Mouse (Mus musculus) thymus, postnatal 4 days (tissue): ENCODE measurements at regions not wholly inside any gene's neighbourhood (a gene's known extent, or its start where the extent isn't known, plus 50 kb on each side); places are given as distances from the start of the nearest gene placed in this dataset.

ENCODE experiments used
- DNase-seq: peaks from one replicate; pipeline ENCODE4 v3.0.0; 2021

- DNase-seq, result peak; percentile 65
Observed at GRCm38 (mm10) chr9:115624721-115625496, 284.3 kb upstream of the Gadl1 start.

- no peak for DNase-seq
Observed at GRCm38 (mm10) chr9:115627551-115627950, 281.7 kb upstream of the Gadl1 start.

- DNase-seq, result no peak
Observed at GRCm38 (mm10) chr9:115637114-115637513, 272.1 kb upstream of the Gadl1 start.

GRCm38 (mm10) chr9:115640781-115641180, 268.5 kb upstream of the Gadl1 start:
- DNase-seq, result peak; percentile 44

- DNase-seq, result no peak
Observed at GRCm38 (mm10) chr9:115642032-115642431, 267.2 kb upstream of the Gadl1 start.

- DNase-seq, result no peak
Observed at GRCm38 (mm10) chr9:115644953-115645352, 264.3 kb upstream of the Gadl1 start.

GRCm38 (mm10) chr9:115646226-115646625, 263.0 kb upstream of the Gadl1 start:
- no peak for DNase-seq

- no peak for DNase-seq
Observed at GRCm38 (mm10) chr9:115651708-115652107, 257.5 kb upstream of the Gadl1 start.

- no peak for DNase-seq
Observed at GRCm38 (mm10) chr9:115653116-115653515, 256.1 kb upstream of the Gadl1 start.

- no peak for DNase-seq
Observed at GRCm38 (mm10) chr9:115654933-115655332, 254.3 kb upstream of the Gadl1 start.

GRCm38 (mm10) chr9:115656538-115656937, 252.7 kb upstream of the Gadl1 start:
- no peak for DNase-seq

- peak; percentile 28 for DNase-seq
Observed at GRCm38 (mm10) chr9:115656994-115657713, 252.1 kb upstream of the Gadl1 start.

GRCm38 (mm10) chr9:115658477-115658876, 250.8 kb upstream of the Gadl1 start:
- no peak for DNase-seq

GRCm38 (mm10) chr9:115660371-115660770, 248.9 kb upstream of the Gadl1 start:
- no peak for DNase-seq

- DNase-seq, result no peak
Observed at GRCm38 (mm10) chr9:115661834-115662425, 247.3 kb upstream of the Gadl1 start.

- no peak for DNase-seq
Observed at GRCm38 (mm10) chr9:115665337-115666004, 243.8 kb upstream of the Gadl1 start.

GRCm38 (mm10) chr9:115666530-115666929, 242.7 kb upstream of the Gadl1 start:
- no peak for DNase-seq

GRCm38 (mm10) chr9:115680703-115681576, 228.3 kb upstream of the Gadl1 start:
- no peak for DNase-seq

- DNase-seq, result no peak
Observed at GRCm38 (mm10) chr9:115681841-115682240, 227.4 kb upstream of the Gadl1 start.

- no peak for DNase-seq
Observed at GRCm38 (mm10) chr9:115683951-115684350, 225.3 kb upstream of the Gadl1 start.

GRCm38 (mm10) chr9:115686605-115687004, 222.7 kb upstream of the Gadl1 start:
- DNase-seq, result no peak

GRCm38 (mm10) chr9:115692837-115693236, 216.4 kb upstream of the Gadl1 start:
- DNase-seq, result no peak
